Mouse (Mus musculus) c-Kit-positive CD71-negative TER-119-negative erythroid progenitor cells, embryonic 14.5 days (primary cell): ENCODE results near the gene Lhb.
A peak's percentile ranks its signal among the peaks of the same experiment; 100 is the strongest.

ENCODE experiments used
- DNase-seq: peaks from one replicate; pipeline ENCODE4 v3.0.0-alpha.2; 2013; ENCODE audit warnings: low read depth

Lhb gene

DNA sequence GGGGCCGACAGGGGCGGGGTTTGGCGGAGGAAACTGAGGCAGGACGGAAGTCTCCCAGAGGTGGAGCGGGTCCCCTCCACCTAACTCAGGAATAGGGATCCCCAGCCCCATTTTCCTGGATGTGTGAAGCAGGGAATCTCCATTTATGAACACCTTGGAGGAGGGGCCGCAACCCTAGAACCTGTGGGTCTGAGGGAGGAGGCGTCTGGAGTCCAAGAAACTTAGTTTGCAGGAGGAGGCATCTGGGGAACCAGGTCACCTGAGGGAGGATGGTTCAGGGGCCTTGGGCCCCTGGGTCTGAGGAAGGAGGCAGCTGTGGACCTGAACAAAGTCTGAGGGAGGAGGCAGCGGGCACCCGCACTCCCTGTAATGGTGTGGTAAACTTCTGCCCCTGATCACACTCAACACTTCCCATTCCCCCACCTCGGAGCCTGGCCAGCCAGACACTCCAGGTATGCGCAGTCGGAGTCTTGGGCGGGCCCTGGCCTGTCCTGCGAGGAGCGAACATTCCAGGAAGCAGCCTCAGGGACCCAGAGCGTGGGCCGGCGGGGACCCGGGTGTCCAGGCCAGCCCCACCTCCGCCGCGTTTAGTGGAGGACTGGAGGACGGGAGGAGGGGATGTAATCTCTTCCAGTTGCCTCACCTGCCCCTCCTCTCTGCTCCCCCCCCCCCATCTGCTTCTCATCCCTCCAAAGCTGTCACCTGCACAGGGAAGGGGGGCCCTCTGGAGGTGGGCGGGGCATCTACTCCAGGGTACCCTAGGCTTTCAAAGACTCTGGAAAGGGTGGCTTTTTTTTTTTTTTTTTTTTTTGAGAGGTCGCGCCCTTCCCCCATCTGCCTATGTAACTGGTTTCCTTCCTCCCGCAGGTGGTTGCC lies 6.5 kb upstream of the Lhb start:
- DNase-seq: no peak

- no peak for DNase-seq
These were observed 5.8 kb upstream of the Lhb start for GRCm38 (mm10) chr7:45414740-45415224.

GRCm38 (mm10) chr7:45415636-45416035 lies 5.0 kb upstream of the Lhb start:
- no peak for DNase-seq

DNA sequence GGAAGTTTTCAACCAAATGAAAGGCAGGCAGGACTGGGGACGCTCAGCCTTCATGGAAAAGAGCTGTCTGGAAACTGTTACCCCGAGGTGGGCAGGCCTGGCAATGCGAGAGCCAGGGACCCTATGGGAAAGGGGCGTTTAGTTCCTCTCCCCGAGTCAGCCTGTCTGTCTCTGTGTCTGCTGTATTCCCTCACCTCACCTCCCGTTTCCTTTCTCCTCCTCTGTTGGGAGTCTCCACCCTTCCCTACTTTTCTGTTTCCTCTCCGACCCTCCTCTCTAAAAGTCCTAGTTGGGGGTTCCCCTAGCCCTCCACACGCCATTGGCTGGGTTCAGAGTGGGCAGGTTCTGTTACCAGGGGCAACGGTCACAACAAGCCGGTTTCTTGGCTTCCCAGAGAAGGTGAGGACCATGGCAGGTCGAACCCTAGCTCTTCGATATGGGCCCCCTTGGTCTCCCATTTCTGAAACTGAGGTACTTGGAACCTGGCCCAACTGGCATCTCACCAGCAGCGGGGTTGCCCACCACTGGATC lies 2.6 kb upstream of the Lhb start:
- no peak for DNase-seq

DNA sequence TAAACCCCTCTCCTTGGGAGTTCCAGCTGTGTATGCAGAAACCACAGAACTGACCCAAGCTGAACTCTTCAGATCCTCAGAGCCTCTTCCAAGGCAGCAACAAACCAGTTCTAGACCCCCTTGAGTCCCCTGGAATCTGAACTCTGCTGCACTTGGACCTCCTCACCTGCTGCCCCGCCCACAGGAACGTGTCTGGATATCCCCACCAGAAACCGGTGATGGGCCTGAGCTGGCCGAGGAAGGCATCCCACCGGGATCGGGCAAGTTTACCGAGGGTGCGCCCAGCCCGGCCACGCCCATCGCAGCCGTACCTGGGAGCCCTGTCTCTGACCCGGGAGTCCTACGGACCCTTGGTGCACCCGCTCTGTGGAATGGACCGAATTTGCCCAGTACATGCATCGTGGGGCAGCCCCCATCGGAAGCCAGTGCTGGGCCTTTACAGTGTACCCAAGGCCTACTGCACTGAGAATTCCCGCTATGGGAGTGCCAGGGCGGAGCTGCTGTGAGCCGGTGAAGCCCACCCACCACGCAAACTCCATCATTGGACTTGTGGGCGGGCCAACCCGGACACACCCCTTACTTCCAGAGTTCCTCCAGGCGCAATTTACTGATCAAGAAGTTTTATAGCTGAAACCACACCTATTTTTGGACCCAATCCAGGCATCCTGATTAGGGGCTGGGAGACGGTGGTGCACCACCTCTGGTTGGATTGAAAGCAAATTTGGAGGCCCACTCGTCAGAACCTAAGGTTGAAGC lies 583 bp upstream of the Lhb start:
- DNase-seq: no peak

DNA sequence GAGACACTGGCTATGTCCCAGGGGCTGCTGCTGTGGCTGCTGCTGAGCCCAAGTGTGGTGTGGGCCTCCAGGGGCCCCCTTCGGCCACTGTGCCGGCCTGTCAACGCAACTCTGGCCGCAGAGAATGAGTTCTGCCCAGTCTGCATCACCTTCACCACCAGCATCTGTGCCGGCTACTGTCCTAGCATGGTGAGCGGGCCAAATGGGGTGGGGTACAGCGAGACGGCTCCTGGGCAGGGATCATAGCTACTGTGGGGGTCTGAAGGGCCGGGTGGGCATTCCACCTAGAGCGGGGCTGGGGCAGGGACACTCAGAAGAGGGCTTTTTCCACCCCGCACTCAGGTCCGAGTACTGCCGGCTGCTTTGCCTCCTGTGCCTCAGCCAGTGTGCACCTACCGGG lies 574 bp downstream of the Lhb start:
- DNase-seq: no peak

GRCm38 (mm10) chr7:45426556-45426955 lies 5.9 kb downstream of the Lhb start:
- no peak for DNase-seq

GRCm38 (mm10) chr7:45433835-45434202 lies 13.2 kb downstream of the Lhb start:
- DNase-seq: no peak

DNA sequence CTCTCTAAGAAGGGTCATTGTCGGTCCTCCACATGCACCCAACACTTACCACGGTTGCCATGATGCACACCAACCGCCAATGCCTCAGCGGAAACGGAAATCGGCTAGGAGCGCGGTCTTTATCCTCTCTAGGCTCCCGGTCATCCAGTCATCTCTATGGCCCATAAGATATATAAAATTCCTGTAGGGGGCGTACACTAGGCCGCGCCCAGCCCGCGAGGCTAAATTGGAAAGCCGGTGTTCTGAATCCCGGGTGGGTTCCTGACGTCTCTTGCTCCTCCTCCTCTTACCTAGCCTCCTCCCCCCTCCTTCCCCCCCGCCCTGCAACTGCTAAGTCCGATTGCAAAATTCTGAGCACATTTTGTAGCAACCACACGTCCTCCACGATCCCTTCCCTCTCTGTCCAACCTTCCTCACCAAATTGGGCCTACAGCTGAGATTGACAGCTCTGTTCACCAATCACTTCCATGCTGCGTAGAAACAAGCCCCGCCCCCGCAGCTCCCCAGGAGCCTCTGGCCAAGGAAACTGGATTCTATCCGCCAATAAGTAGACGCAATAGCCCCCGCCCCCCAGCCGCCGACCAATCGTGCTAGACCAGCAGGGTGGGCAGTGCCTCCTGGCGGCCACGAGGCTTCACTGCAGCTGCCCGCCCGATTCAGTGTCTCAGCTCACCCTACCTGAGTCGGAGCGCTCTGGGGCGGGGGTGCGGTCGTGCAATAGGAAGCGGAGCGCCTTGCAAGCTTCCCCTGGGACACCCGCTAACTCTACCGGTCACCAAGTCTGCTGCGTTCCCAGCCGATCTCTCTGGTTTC lies 13.8 kb downstream of the Lhb start, which contains the start of gene Gys1:
TSS of gene Gys1 (plus strand) at position 642 of the 813 bp plus-strand sequence.
- DNase-seq: peak; percentile 99

- DNase-seq: no peak
These were observed 14.4 kb downstream of the Lhb start for GRCm38 (mm10) chr7:45435038-45435437.

- DNase-seq: no peak
These were observed 15.8 kb downstream of the Lhb start for GRCm38 (mm10) chr7:45436444-45436843.

DNA sequence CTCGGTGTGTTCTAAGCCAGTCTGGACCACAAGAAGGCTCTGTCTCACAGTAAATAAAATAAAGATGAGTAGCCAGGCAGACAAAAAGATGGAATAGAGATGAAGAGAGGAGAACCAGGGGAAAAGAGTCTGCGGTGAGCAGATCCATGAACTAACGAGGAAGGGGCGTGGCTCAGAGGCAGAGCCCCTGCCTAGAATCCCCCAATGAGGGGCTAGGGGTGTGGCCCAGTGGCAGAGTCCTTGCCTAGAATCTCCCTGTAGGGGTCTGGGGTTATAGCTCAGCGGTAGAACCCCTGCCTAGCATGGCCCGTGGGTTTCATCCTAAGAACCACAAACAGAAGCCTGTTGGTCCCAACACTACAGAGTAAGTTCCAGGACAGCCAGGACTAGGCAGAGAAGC lies 16.4 kb downstream of the Lhb start:
- no peak for DNase-seq

GRCm38 (mm10) chr7:45437521-45438276 lies 17.1 kb downstream of the Lhb start, which contains the start of gene Ruvbl2:
Ruvbl2 (minus strand) TSS chr7:45438096.
- no peak for DNase-seq

DNA sequence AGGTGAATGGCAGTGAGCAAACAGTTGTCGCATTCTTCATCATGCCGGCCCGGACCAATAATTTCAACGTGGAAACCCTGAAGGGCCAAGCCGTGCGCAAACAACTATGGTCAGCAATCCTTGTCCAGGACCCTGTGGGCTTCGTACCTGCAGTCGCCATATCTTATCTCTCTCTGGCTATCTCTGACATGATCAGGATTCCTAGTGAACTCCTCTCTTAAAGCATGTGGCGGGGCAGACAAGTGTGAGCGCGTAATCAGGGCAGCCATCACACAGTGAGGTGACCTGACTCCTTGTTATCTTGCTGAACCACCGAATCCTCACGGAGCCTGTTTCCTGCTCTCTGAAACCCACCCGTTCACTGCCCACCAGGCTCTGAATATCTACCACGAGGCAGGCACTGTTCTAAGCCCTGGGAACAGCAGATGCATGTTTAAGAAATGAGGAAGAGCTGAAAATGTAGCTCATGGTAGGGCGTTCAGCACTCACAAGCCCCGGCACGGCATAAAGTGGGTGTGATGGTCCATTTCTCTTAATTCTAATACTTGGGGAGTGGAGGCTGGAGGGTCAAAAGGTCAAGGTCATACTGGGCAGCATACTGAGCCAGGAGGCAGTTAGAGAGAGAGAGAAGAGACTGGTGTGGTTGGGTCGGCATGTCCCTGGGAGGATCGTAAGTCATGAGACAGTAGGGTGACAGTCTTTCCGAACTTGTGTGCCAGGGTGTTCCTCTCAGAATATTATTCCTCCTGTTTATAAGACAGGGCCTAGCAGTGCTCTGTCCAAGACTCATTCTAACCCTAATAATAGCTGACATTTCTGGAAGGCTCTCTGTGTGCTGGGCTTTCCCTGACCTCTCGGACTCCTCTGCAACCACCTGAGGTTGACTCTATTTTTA lies 23.2 kb downstream of the Lhb start:
- no peak for DNase-seq

- DNase-seq: no peak
These were observed 26.0 kb downstream of the Lhb start for GRCm38 (mm10) chr7:45446589-45446988.

DNA sequence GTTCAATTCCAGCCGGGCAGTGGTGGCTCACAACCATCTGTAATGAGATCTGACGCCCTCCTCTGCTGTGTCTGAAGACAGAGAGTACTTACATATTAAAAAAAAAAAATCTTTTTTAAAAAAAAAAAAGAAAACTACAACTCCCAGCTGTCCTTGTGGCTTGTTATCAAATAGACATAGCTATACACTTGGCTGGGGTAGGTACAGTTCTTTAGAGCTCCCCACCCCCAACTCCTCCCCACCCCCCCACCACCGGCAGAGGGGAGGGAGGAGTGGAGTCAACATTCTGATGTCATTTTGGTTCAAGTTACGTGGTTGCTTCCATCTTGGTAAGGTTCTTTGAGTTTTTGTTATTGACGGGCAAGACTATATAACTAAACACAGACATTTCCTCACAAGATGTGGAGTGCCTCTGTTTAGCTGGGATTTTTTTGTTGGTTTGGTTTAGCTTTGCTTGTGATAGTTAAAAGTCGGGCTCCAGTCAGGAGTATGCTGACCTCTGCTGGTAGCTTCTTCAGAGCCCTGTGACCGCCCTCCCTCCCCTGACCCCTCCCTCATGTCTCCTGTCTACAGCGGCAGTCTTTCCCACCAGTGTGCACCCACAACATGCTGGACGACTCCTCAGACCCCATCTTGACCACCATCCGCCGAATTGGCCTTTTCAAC lies 26.8 kb downstream of the Lhb start:
- DNase-seq: no peak

- no peak for DNase-seq
These were observed 29.4 kb downstream of the Lhb start for GRCm38 (mm10) chr7:45449974-45450373.

DNA sequence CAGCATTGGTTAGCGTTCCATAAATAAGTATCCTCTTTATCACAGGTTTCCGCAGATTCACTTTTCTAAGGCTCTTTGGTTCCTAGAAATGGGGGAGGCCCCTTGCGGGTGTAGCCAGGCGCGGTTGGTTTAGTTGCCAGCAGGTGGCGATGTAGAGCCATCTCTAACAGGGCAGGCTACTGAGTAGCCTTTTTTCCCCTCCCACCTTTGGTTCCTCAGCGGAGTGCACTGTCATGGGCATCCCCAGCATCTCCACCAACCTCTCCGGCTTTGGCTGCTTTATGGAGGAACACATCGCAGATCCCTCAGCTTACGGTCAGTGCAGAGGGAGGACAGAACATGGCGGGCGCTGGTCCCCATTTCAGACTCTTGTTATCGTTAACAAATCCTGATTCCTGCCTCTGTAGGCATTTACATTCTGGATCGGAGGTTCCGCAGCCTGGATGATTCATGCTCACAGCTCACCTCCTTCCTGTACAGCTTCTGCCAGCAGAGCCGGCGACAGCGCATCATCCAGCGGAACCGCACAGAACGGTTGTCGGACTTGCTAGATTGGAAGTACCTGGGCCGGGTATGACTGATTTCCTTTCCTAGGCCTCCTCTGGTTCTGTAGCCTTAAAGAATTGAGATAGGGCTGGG lies 30.8 kb downstream of the Lhb start:
- DNase-seq: peak; percentile 83

DNA sequence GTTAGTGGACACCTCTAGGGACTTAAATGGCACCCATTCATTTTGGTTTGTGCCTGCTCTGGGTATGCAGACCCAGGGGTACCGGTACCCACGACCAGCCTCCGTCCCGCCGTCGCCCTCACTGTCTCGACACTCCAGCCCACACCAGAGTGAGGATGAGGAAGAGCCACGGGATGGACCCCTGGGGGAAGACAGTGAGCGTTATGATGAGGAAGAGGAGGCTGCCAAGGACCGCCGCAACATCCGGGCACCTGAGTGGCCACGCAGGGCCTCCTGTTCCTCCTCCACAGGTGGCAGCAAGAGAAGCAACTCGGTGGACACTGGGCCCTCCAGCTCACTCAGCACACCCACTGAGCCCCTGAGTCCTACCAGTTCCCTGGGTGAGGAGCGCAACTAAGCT lies 34.4 kb downstream of the Lhb start:
- DNase-seq: no peak
